Mouse (Mus musculus) lung, adult 18-20 months (tissue): Measurements from ENCODE around the gene Stag1.

Experiments
- DNase-seq, 2 experiments: peaks; one replicate each; pipeline ENCODE4 v3.0.0; 2022; ENCODE audit warnings: mixed read lengths in 2 of 2

Gene Stag1

DNA sequence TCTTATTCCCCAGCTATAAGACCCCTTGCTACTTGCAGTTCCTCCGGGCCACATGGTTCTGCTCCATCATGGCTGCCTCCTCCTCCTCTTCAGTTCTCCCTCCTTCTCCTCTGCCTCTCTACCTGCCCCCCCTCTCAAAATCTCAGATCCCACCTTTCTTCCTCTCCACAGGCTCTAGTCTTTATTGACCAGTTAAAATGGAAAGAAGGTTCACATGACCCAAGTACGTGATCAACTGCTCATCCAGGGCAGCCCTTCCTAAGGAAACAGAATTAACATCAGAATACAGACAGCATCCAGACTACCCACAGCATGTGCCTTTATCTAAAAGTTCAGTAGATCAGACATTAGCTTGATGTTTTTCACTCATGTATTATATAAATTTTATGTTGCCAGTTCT, 371.9 kb downstream of the Stag1 start:
- DNase-seq: no peak

GRCm38 (mm10) chr9:100978666-100979065, 381.1 kb downstream of the Stag1 start:
- DNase-seq: no peak

- DNase-seq: no peak
Observed at GRCm38 (mm10) chr9:100979260-100979659, 381.7 kb downstream of the Stag1 start.

GRCm38 (mm10) chr9:100982786-100983185, 385.2 kb downstream of the Stag1 start:
- no peak for DNase-seq

DNA sequence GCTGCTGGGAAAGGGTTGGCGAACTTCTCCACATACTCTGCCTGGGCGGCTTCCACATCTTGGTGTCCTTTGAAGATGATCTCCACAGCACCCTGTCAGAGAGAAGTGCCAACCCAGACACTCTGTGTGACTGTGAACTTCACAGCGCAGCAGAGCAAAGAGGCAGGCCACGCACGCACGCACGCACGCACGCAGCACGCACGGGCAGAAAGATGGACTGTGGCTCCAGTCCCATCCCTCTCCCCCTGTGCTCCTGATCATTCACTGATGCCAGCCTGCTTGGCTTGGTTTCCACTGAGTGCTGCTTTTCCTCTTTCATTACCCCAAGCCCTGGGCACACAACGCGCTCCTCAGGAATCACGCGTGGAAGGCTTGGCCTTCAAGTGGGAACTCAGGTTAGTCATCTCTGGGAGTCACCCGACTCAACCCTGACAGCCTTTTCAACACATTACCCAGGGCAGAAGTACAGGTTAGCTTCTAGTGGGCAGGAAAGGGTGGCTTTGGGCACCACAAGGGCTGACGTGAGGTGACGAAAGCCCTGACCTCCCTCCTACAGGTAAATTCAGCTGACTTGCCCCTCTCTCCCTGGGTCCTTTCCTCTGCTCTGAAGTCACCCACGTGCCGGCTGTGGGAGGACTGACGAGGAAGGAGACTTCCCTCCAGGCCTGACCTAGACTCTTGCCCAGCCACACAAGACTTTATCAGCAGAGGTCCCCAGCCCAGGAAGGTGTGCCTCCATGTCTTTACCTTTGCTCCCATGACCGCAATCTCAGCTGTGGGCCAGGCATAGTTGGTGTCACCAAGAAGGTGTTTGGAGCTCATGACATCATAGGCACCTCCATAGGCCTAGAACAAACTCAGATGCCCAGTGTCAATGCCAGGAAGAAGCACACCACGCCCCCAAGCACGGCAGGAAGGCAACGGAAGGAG, 387.0 kb downstream of the Stag1 start:
- no peak for DNase-seq

DNA sequence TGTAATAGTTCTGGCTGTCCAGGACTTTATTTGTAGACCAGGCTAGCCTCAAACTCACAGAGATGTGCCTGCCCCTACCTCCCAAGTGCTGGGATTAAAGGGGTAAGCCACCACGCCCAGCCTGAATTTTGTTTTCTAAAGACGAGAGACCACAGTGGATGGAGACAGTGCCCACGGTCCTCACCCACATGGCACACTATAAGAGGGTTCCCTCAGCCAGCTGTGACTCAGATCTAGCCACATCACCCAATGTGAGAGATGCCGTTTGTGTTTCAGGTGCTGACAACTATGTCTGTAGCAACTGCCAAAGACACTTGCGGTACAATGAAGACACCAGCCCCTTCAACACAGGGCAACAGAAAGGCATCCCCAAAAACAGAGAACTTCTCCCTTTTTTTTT, 389.4 kb downstream of the Stag1 start:
- no peak for DNase-seq

- no peak for DNase-seq
Observed at GRCm38 (mm10) chr9:100987850-100988249, 390.3 kb downstream of the Stag1 start.

DNA sequence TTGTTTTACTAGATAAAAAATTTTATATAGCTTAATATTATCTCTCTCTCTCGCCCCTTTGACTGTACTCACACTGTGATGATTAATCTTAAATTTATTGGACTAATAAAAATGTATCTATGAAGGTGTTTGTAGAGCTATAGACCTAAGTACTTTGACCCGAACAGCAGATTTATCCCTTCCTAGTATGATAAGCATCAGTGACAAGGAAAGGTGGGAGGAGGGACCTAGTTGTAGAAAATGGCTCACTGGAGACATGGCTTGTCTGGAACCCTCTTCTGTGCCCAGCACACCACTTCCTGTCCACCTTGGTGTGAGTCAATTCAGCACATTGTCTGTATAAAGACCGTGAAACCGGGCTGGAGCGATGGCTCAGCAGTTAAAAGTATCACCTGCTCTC, 393.0 kb downstream of the Stag1 start:
- DNase-seq: no peak

DNA sequence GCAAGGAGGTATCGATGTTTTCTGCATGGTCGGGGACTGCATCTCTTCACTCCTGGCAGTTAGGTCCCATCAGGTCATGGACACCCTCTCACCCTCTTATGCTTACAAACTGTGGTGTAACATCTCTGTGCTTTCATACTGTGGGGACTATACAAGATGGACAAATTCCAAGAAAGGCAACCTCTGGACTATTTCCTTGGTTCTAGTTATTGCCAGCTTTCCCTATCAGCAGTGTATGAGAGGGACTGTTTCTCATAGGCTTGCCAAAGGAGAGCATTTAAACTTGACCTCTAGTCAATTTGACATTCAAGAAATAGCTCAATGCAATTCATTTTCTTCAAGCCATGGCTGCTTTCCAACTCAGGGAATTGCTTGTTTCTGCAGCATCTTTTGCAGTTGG, 393.7 kb downstream of the Stag1 start:
- DNase-seq: no peak

DNA sequence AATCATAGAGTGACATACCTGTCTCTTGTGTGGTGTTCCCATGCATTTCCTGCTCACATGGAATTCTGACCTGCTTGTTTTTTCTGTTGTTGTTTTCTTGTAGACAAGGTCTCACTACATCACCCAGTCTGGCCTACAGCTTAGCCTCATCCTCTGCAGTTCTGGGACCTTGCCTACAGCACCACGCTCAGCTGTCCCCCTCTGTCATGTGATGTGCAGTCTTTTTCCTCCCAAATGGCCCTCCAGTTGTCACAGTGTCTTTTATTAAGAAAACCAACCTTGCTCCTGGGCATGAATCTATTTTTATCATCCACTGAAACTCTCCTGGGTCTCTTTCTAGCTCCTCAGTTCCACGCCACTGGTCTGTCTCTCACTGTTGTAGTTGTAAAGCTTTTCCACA, 394.6 kb downstream of the Stag1 start:
- DNase-seq: no peak

DNA sequence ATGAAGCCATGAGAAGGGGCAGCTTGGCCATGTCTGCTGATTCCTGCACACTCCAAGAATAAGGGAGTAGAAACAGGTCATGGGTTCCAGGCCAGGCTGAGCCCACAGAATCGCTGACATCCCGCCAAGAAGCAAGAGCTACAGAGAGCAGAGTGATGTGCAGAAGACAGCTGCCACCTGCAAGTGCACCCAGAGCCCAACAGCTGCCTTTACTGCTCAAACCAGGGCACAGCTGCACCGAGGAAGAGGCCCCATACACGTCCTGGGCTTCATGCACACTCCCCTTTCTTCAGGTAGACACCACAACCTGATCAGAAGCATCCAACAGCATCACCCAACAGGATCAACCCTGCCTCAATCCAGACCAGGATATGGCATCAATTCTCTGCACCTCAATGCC, 396.3 kb downstream of the Stag1 start:
- no peak for DNase-seq

DNA sequence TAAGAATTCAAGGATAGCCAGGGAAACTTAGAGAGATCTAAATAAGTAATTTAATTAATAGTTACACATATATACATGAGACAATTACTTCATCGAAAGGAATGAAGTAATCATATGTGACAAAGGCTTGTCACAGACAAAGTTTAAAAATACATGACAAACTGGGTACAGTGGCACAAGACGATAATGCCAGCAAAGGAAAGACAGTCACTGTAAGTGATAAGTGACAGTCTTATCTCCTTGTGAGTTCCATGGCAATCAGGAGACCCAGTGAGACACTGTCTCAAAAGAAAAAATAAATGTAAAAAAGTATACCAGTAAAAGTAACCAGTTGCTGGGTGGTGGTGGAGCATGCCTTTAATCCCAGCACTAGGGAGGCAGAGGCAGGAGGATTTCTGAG, 399.5 kb downstream of the Stag1 start:
- no peak for DNase-seq

DNA sequence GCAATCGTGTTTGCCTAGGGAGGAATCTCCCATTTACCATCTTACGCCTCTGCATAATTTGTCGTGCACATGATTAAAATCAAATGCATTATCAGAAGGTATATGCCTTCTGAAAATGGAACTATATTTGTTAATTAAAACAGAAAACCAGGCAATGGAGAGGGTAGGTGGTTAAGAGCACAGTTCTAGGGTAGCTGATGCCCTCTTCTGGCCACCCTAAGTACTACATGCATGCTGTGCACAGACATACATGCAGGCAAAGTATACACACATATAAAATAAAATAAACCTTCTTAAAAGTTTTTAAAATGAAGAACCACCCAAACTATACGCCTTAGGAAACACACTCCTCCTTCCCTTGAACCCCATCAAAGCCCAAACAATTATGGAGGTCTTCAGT, 404.5 kb downstream of the Stag1 start:
- no peak for DNase-seq

DNA sequence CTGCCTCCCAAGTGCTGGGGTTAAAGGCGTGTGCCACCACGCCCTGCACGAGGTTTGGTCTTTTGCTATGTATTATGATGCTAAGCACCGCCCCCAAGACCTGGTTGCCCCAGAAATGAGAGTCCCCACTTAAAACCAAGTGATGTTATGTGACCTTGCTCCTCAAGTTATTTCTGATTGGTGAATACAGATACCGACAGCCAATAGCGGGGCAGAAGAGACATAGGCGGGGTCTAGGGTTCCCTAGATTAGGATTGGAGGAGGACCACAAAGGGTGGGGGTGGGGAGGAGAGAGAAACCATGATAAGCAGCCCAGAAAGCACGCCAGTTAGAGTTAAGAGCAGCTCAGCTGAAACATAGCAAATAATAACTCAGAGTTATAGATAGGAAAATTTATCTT, 405.2 kb downstream of the Stag1 start:
- DNase-seq: no peak

- DNase-seq: no peak
Observed at GRCm38 (mm10) chr9:101003302-101003701, 405.7 kb downstream of the Stag1 start.

DNA sequence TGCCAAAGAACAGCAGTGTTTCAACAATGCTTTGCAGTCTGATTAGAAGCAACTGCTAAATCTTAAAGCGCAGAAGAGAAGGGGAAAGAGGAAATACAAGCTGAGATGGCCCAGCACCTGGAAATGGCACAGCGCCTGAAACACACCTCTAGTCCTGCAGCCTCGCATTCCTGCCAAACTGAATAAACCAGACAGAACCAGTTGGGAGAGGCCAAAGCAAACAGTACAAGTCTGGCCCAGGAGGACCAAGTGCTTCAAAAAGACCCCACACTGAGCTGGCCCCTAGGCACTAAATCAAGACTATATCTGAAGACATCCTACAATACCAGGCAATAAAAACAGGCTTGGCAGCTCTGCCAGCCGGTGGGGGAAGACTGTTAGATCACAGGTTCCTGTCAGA, 408.3 kb downstream of the Stag1 start:
- peak; percentile 18 to 44 for DNase-seq
